Mouse (Mus musculus) kidney, adult 18-20 months (tissue): ENCODE results near the gene Pear1.

Experiments used
- DNase-seq: peaks from one replicate; pipeline ENCODE4 v3.0.0; 2021

Pear1 gene

DNA sequence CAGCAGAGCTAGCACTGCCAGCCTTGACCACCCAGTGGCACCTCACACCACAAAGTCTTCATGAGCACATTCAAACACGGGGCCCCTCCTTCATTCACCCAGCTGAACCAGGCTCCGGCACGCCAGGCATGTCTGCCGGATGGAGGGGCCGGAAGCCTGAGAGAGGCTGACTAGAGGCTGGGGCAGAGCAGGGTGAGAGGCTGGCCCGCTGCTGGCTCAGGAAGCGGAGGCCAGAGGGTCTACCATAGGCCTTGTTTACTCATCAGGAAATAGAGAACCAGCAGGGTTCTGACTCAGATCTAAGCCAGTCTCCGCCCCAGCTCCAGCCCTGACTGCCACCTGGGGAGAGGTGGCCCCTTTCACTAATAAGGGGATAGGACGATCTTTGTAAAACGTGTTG, 59.0 kb downstream of the Pear1 start:
- DNase-seq, result peak; percentile 57

DNA sequence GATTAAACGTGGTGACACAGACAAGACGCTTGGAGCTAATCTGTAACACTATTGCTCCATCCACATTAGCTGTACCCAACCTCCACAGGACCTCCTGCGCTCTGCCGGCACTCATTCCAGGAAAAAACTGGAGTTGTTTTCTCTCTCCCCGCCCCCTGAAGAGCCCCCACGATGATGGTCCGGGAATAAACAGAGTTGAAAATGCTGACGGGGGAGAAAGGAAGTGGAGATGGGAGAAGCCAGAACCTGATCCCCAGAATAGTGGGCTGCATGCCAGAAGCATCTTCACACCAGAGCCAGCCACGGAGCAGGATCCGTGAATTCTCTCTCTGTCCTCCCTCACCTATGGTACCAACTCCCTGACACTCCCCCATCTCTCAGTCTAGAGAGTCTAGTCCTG, 59.6 kb downstream of the Pear1 start:
- no peak for DNase-seq

DNA sequence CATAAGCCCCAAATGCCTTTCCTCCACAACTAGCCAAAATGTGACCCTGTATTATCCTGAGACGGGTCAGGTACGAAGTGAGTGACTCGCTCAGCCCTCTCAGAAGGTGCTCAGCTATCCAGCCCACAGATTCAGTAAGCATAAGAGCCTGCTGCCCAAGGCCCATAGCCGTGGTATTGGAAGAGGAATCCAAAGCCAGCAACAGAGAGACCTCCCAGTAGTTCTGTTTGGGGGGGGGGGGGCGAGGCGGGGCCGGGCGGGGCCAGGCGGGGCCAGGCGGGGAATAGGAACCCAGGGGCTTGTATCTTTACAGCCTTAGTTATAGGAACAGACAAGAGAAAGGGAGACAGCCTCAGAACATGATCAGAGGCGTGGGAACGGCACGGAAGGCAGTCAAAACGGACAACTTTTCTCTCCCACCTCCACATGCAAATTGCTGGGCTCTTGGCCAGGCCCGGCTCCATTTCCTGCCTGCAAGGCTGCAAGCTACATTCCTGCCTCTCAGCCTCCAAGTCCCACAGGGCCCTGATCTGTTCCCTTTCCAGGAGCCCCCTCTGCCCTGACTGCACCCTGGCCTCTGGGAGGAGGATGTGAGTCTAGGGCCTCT, 60.3 kb downstream of the Pear1 start:
- peak; percentile 78 for DNase-seq

DNA sequence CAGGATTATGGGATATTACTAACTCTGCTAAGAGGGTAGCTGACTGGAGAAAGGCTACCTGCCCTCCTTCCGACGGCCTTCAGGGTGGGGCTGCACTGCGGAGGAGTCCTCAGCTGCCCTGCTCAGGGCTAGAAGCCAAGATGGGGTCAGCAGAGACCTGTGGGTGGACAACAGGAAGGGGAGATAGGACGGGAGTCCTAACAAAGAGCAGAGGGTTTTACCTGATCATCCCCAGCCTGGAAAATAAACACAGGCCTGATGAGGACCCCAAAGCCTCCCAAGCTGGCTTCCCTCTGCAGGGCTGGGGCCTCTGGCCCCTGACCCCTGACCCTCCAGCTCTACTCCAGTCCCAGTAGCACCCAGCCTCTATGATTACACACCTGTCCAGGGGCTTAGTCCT, 60.9 kb downstream of the Pear1 start:
- no peak for DNase-seq

DNA sequence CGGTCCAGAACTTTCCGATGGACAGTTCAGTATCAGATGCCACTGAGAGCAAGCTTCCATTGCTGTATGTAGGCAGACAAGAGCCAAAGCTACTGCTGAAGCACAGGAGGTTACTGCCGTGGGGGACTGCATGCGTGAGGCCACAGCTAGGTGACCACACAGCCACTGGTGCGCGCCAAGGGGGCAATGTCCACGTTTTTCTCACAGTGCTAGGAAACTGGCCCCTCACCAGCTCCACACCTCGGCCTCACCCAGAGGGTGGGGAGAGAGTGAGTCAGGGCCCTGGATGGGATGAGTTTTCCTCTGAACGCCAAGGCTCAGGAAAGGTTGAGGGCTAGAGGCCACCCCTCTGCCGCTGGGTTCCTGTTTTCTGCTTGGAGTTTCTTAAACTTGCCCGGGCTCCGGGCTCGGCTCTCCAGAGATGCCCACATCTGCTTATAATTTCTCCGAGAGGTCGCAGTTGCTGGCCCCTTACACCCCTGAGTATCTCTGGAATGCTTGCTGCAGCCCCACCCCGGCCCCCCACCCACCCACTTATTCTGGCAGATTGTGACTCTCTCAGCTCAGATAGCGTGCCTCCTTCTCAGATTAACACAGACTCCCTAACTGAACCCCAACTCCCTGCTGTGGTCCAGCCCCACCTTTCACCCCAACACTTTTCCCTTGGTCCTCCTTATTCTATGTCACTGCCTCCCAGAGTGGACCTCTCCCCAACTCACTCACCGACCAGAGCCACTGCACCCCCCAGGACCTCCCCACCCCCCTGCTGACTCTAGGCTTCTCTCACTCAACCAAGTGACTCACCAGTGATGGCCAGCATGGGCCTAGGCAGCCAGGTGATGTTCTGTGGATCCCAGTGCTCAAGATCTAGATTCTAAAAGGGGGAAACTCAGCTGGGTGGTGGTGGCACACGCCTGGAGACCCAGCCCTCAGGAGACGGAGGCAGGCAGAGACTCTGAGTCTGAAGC, 62.4 kb downstream of the Pear1 start:
- no peak for DNase-seq

DNA sequence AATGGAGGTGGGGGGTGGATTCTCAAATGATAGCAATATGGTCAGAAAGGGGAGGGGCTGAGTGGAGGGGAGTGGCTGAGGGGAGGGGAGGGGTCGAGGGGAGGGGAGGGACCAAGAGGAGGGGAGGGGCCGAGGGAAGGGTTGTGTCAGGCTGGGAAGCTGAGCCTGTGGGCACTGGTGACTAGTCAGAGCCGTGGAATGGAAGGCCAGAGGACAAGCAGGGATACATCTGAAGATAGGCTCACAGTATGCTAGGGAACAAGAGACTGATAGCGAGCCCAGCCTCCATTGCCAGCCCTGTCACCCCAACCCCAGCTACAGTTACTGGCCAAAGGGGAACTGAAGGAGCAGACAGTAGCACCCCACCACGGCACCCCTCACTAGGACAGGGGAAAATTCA, 65.5 kb downstream of the Pear1 start:
- no peak for DNase-seq

DNA sequence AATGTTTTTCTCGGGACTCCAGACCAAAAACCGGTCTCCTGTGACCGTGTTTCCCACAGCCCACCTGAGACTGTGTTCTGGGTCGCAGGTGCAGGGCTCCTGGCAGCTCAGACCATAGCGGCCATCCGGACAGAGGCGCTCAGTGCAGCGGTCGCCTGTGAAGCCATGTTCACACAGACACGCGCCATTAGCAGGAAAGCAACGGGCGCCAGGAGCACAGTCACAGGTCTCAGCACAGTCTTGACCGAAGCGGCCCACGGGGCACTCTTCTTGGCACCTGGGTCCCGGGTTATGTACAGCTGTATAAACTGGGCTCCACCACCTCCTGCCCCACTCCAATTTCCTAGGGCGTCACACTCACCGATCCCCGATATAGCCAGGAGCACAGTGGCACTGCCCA, 67.6 kb downstream of the Pear1 start:
- no peak for DNase-seq

DNA sequence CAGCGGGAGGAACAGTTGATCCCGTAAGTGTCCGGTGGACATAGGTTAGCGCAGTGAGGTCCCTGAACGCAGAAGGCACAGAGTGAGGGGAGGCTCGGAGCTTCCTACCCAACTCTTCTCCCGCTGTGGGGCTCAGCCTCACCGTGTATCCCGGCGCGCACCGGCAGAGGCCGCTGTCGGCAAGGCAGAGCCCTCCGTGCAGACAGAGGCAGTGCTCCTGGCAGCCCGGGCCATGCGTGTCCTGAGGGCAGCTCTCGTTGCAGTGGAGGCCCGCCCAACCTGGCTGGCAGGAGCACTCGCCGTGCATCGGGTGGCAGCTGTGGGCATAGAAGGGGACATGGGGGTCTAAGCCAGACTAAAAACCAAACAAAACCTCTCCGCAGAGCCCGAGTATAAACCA, 68.1 kb downstream of the Pear1 start:
- DNase-seq, result peak; percentile 89

DNA sequence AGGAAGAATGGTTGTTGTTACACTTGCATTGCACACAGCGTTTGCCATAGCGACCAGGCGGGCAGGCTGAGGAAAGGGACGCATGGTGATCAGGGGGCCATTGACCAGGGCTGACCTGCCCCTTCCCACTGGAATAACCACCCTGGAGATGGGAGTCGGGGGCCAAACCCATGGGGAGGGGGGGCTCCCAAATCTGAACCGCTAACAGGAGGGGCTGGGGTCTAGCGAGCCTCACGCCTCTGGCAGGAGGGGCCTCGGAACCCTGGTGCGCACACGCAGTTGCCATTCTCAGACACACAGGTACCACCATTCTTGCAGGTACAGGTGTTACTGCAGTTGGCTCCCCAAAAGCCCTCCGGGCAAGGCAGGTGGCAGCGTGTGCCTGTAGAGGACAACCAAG, 70.3 kb downstream of the Pear1 start:
- no peak for DNase-seq

DNA sequence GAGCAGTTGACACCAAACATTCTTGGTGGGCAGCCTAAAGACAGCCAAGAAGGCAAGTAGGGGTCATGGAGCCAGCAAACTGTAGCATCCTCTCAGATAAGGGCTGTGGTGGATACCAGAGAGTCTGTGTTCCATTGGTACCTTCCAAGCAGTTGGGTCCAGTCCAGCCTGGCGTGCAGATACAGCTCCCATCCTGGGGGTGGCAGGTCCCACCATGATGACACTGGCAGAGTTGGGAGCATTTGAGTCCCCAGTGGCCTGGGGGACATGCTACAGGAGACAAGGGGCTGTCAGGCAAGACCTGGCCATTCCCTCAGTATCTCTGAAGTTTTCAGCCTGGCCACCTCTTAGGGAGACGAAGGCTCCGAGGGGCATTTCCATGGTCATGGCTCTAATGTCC, 71.5 kb downstream of the Pear1 start:
- DNase-seq, result no peak

DNA sequence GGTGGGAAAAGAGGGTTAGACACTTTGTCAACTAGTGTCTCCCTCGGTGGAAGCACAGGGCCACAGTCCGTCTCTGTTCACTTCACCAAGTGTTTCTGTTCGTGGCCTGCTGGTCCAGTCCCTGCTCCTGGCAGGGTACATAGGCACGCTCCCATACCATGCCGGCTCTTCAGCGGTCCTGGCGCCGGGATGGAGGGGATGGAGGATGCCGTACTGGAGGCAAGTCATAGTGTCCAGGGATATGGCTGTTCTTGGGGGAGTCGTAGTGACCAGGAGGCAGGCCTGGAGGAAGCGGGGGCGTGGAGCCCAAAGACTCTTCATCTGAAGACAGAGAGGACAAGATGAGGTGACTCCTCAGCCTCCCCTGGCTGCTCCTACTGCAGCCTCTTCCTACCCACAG, 74.1 kb downstream of the Pear1 start:
- no peak for DNase-seq

DNA sequence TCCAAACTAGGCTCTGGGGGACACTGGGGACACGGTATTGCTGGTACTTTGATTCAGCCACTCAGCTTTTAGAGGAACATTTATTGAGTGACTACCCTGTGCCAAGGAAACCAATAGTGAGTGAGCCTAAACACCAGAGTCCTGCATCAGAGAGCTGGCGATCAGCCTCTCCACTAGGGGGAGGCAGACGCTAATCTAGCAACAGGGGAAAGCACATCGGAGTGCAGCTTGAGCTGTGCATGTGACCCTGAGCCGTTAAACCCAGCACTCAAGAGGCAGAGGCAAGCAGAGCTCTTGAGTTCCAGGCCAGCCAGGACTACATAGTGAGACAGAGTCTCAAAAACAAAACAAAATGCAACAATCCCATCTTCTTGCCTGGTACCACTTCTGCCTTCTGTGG, 75.1 kb downstream of the Pear1 start:
- peak; percentile 73 for DNase-seq

DNA sequence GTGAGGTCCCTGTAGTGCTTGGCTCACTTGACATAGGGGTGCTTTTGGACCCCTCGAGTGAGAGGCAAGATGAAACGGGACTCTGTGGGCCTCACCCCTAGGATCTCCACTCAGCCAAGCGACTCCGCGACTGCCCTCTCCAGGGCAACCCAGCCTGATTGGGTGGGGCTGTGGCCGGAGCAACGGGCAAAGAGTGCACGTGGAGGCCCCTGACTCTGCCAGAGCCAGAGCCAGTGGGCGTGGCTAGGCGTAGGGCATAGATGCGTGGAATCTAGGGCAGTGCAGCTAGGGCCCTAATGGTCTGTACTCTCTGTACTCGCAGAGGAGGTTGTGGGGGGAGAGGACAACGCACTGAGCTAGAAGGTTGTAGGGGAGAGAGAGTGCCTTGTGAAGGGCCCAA, 75.7 kb downstream of the Pear1 start, which contains the start of gene Lrrc71:
TSS of gene Lrrc71 (minus strand) at position 195 of the 400 bp plus-strand sequence.
- DNase-seq, result peak; percentile 41

DNA sequence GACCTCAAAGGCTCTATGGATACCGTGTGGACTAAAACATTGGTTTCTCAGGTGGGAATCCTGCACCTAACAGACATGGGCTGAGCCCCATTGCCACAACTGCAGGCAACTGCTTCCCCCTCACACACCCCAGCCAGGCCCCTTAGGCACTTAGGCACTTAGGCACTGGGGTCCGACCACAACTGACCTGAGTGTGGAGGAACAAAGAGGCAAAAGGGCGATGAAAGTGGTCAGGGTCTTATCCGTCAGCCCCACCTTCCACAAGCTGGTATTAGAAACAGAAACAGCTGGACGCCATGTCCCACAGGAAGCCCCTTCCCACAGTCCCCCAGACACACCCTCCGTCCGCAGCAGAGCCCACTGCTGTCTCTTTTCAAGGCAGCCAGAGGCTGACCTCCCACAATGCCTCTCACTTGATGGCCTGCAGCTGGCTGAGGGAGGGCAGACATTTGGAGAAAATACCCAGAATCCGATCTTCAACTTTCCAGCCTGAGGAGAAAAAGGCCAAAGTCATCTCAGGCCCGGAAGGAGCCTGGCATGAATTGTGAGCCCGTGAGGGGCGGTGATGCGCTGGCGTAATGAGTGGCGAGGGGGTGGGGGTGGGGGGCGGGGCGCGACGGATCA, 79.0 kb downstream of the Pear1 start:
- DNase-seq, result no peak

DNA sequence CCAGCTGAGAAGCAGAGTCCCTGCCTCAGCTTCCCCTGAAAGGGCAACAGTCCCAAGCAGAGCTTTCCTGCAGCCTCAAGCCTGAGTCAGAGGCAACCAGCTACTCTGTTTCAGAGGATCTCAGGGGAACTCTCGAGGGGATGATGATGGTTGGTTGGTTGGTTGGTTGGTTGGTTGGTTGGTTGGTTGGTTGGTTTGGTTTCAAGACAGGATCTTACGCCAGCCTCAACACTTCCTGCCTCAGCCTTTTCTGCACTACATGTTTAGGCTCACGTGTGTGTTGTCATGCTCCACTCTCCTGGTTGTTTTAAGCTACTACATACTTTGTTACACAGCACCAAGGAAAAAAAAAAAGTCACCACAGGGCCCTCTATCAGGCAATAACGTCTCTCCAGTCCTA, 80.2 kb downstream of the Pear1 start:
- DNase-seq, result no peak

DNA sequence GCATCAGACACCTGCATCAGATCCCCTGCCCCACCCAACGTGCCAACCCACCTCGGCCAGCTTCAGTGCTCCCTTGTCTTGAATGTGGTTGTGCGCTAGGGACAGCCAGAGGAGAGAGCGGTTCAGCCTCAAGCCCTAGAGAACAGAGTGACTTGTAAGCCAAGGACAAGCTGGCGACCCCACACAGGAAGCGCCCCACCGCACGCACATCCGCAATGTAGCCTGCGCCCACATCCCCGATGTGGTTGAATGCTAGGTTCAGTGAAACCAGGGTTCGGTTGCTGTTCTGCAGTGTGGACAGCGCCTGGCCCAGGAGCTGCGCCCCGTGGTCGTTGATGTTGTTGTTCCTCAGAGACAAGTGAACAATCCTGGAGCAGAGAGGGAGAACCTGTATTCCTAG, 81.4 kb downstream of the Pear1 start:
- DNase-seq, result no peak

DNA sequence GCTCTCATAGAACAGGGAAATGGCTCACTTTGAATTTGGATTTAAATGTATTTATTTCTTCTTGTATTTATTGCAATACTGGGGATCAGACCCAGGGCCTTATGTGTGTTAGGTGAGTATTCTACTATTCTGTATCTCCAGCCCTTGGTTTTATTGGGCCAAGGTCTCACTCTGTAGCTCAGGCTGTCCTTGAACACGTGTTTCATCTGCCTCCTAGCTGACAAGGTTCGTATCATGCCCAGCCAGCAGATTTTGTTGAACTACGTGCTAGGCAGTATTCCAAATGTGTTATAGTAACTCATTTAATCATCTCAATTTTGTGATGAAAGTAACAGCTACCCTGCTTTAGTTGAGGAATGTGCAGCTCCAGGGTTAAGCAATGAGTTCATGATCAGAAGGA, 82.1 kb downstream of the Pear1 start:
- no peak for DNase-seq

DNA sequence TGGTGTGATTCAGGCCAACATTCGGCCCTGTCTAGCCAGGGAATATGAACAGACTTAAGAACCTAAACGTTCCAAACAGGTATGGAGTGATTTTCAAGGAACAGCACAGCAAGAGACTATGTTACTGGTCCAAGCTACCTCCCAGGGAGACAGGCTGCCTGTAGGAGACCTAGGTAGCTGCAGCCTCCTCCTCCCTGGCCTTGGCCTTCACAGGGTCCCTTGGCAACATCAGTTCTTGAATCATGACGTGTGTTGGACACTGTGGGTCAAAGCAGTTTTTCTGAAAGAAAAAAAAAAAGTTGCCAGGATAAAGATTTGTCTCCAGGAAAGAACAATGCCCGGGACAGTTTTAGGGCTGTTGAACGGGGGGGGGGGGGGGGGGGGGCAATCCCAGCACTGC, 85.2 kb downstream of the Pear1 start:
- no peak for DNase-seq

DNA sequence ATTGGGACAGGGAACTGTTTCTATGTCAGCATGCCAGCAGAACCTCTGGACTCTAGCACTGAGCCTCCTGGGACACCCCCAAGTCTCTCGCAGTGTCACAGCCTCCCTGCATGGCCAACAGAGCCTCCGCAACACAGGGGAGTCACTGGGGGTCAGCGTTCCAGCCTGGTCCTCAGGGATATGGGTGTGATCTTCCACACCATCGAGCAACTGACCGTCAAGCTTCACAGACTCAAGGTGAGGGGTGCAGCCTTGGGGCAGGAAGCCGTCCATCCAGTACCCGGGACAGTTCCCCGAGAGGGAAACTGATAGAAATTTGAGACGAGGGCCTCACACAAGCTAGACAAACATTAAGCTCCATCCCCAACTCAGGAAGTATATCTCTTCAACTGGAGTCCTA, 88.8 kb downstream of the Pear1 start:
- no peak for DNase-seq

DNA sequence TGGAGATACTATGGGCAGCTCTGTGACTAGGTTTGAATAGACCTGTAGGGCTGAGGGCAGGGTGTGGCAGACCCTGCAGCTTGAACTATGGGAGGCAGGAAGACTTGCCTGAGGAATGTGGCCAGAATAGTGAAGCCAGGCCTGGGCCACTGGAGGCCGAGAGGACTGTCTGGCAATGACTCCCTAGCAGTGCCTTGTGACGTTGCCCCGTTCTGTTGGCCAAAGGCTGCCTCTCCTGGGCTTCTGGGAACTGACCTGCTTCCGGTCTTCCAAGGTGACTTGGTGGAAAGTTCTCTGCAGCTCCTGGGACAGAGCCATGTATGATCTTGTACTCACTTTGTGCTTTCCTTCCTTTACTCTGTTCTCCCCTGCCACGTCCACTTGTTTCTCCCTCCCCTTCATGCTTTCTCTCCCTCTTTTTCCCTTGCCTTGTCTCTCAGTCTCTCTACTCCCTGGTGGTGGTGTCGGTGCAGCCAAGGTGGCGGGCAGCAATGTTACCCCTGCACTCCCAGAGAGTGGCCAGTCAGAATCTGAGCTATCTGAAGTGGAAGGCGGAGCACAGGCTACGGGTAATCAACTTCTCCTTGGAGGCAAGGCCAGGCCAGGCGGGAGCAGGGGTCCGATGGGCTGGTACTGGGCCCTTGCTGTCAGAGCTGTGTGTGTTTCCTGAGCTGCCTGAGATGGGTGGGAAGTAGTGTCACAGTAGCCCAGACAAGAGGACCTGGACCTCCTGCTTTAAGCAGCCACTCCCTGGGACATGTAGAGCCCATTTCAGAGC, 89.9 kb downstream of the Pear1 start:
- no peak for DNase-seq

DNA sequence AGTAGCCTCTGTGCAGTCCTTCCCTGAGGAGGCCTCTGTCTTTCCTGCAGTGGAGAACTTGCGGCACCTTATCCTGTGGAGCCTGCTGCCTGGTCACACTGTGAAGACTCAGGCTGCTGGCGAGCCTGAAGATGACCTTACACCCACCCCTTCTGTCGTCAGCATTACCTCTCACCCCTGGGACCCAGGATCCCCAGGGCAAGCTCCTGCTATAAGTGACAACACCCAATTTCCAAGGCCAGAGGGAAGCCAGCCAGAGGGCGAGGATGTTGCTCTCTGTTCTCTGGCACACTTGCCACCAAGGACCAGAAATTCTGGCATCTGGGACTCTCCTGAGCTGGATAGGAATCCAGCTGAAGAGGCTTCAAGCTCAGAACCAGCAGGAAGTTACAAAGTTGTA, 91.0 kb downstream of the Pear1 start:
- no peak for DNase-seq

DNA sequence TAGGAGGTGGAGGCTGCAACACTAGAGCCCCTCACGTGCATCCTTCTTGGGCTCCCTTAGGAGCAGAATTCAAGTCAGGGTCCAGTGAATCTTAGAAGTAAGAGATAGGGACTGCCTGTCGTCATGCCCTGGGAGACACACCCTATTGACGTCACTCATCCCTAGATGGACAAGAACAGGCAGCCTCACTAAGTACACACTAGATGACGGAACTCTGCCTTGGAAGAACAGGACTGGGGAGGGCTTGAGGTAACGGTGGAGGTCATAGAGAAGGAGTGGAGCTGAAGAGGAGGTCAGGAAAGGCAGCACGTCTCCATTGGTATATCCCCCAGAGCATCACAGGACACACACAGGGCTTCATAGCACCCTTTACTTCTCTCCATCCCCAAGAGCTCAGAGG, 95.4 kb downstream of the Pear1 start:
- DNase-seq, result no peak

DNA sequence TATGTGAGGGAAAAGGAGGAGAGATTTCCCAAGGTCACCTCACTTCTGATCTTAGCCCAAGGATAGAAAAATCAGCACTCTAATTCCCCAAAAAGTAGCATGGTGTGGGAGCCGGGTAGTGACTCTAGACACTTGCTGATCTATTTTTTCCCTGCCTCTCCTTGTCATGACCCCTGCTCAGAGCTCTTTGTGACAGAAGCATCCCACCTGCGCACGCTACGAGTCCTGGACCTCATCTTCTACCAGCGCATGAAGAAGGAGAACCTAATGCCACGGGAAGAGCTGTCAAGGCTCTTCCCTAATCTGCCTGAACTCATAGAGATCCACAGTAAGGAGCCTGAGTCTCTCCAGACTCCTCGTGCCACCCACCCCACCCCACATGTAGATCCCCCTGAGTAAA, 97.9 kb downstream of the Pear1 start:
- no peak for DNase-seq
